Mouse (Mus musculus) midbrain, embryonic 15.5 days (tissue): Measurements from ENCODE around the gene Prpf40b. TPM values are rescaled to one million over a fixed set of nuclear protein-coding genes. Genes with fewer than 3 reads are reported as not detected.
"Not testable (repeated sequence)": the region's sequence is repeated elsewhere in the genome, so short reads cannot be mapped to it uniquely, and the experiment has no call there.

ENCODE experiments used
- ATAC-seq: fragments of 200-750 bp; cut with Nextera tagmentation; replicated peaks from 2 replicates; pipeline ENCODE4 v1.8.0; 2017; ENCODE audit warnings: moderate TSS enrichment
- H3K27ac ChIP-seq: fragments of 300-500 bp; sonication (generic); 2 replicates; pipeline ENCODE4 v1.5.1; 2015; ENCODE audit warnings: mild to moderate bottlenecking, inconsistent platforms
- H3K27me3 ChIP-seq: fragments of 300-500 bp; sonication (generic); replicated peaks from 2 replicates; pipeline ENCODE4 v1.6.1; 2015; ENCODE audit warnings: inconsistent platforms
- H3K36me3 ChIP-seq: fragments of 300-500 bp; sonication (generic); replicated peaks from 2 replicates; pipeline ENCODE4 v1.6.1; 2015; ENCODE audit warnings: inconsistent platforms
- H3K4me1 ChIP-seq: fragments of 300-500 bp; sonication (generic); 2 replicates; pipeline ENCODE4 v1.6.1; 2015; ENCODE audit warnings: inconsistent platforms
- H3K4me2 ChIP-seq: fragments of 300-500 bp; sonication (generic); 2 replicates; pipeline ENCODE4 v1.6.1; 2015; ENCODE audit warnings: inconsistent platforms, mild to moderate bottlenecking, moderate library complexity
- H3K4me3 ChIP-seq: fragments of 300-500 bp; sonication (generic); 2 replicates; pipeline ENCODE4 v1.5.1; 2015; ENCODE audit warnings: mild to moderate bottlenecking, inconsistent platforms
- H3K9ac ChIP-seq: fragments of 300-500 bp; sonication (generic); 2 replicates; pipeline ENCODE4 v1.6.1; 2015; ENCODE audit warnings: mild to moderate bottlenecking, inconsistent platforms
- H3K9me3 ChIP-seq: fragments of 300-500 bp; sonication (generic); 2 replicates; pipeline ENCODE4 v1.6.1; 2016; ENCODE audit warnings: inconsistent platforms
- WGBS: fragments of 180-500 bp; shearing (Covaris S2); methylation state at CpG from one replicate; pipeline ENCODE4 v1.1.7; 2015; ENCODE audit warnings: mixed read lengths; 5-methylcytosine and 5-hydroxymethylcytosine counted together
- polyA plus RNA-seq: library from polyadenylated mRNA; unstranded; fragments of >200 nt; fragmentation: Nextera tagmentation; extraction: Ambion mirVana; gene quantifications from 2 replicates; pipeline ENCODE4 v1.2.1, GENCODE M21; 2015

Prpf40b gene
- 129 and 132 TPM in 2 replicates for polyA plus RNA-seq

- no peaks in the 10 kb centered on the region for H3K36me3 ChIP-seq
- H3K4me1 ChIP-seq = peaks cover 24% of the 10 kb centered on the region
- peak; percentile 96 for ATAC-seq
- H3K27me3 ChIP-seq = no peaks in the 10 kb centered on the region
- peak within 1 kb of the TSS; percentile 87 for H3K27ac ChIP-seq
- WGBS = under 1% methylated on average over 62 of the region's 64 CpGs
- peak within 1 kb of the TSS; percentile 64 for H3K4me2 ChIP-seq
- no peaks in the 10 kb centered on the region for H3K9me3 ChIP-seq
- H3K9ac ChIP-seq = peak within 1 kb of the TSS; percentile 77
- H3K4me3 ChIP-seq = peak within 1 kb of the TSS; percentile 78
Observed at GRCm38 (mm10) chr15:99294813-99295374, at the start of gene Prpf40b. Prpf40b (plus strand) TSS chr15:99295087.

DNA sequence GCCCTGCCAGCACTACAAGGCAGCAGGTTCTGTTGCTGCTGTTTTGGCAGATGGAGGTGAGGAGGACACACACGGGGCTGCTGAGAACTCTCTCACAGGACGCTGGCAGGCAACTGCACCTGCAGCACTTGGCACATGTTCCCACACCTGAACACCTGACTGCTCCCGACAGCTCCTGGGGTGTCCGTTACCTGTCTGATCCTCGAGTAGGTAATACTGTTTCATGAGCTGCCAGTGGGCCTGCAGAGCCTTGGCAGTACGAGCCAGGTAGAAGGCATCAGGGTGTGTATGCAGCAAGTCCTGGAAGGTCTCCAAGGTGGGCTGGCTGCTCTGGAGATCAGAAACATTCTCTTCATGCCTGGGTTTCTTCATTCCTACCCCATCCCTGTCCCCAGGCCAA, 48.2 kb upstream of the Prpf40b start:
- not testable (repeated sequence) for H3K27me3 ChIP-seq, H3K4me3 ChIP-seq, ATAC-seq, H3K4me2 ChIP-seq, H3K9me3 ChIP-seq, H3K27ac ChIP-seq, H3K9ac ChIP-seq
- Histone ChIP-seq H3K4me1 (peaks cover 12% of the 10 kb centered on the region), H3K36me3 (peaks cover 43% of the 10 kb centered on the region)
- 91% methylated on average over 6 of the region's 6 CpGs for WGBS

DNA sequence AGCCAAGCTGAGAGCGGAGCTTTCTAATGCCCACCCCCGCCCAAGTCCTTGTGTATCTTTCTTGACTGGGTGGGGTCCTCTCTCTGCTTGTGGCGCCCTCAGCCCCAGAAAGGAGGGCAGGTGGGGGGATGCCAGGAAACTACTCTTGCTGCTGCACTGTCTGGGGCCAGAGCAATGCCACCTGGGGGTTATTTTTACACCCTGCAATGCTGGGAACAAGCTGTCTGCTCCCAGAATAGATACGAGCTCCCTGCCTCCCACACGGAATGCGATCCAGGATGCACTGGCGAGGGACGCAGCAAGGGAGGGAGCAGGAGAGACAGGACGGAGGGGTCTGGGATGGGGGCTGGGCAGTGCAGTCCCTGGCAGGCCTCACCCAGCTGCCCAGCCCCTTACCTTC, 45.9 kb upstream of the Prpf40b start:
- Histone ChIP-seq H3K27me3 (no peaks in the 10 kb centered on the region), H3K36me3 (peaks cover 33% of the 10 kb centered on the region), H3K4me3 (no peak overlapping the region), H3K4me2 (no peak overlapping the region), H3K9ac (no peak overlapping the region), H3K27ac (no peak overlapping the region), H3K4me1 (peaks cover 25% of the 10 kb centered on the region), H3K9me3 (no peaks in the 10 kb centered on the region)
- WGBS = 83% methylated on average over 9 of the region's 9 CpGs
- no peak for ATAC-seq

DNA sequence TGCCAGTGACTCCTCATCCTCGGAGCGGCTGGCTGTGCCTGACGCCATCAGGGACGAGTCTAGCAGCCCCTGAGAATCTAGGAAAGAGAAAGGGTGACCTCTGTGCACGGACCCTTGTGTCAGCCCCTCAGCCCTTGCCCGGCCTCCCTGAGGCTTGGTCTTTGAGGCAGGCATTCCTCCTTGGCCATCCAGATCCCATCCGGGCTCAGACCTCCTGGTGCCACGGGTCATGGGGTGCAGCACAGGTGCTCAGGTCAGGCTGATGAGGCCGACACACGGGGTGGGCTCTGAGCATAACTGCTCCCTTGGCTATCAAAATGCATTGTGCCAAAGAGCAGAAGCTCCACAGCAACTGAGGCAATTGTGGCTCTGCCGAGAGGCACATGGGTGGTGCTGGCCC, 44.9 kb upstream of the Prpf40b start:
- Histone ChIP-seq H3K36me3 (peaks cover 25% of the 10 kb centered on the region), H3K4me2 (no peak overlapping the region), H3K27ac (no peak overlapping the region), H3K9ac (no peak overlapping the region), H3K4me1 (peaks cover 25% of the 10 kb centered on the region), H3K9me3 (no peaks in the 10 kb centered on the region), H3K27me3 (no peaks in the 10 kb centered on the region), H3K4me3 (no peak overlapping the region)
- WGBS = 92% methylated on average over 11 of the region's 11 CpGs
- ATAC-seq = no peak

- not testable (repeated sequence) for H3K27me3 ChIP-seq, H3K9me3 ChIP-seq
- Histone ChIP-seq H3K4me2 (peak overlapping the region; percentile 79), H3K36me3 (peaks cover 20% of the 10 kb centered on the region), H3K4me1 (peaks cover 25% of the 10 kb centered on the region), H3K9ac (peak overlapping the region; percentile 56), H3K4me3 (peak overlapping the region; percentile 59), H3K27ac (0 out of 2 replicates have a peak overlapping the region, but pooled peaks have one; percentile 93)
- WGBS = 1% methylated on average over 14 of the region's 15 CpGs
- ATAC-seq = peak; percentile 43
Observed at GRCm38 (mm10) chr15:99251111-99251510, 43.8 kb upstream of the Prpf40b start.

DNA sequence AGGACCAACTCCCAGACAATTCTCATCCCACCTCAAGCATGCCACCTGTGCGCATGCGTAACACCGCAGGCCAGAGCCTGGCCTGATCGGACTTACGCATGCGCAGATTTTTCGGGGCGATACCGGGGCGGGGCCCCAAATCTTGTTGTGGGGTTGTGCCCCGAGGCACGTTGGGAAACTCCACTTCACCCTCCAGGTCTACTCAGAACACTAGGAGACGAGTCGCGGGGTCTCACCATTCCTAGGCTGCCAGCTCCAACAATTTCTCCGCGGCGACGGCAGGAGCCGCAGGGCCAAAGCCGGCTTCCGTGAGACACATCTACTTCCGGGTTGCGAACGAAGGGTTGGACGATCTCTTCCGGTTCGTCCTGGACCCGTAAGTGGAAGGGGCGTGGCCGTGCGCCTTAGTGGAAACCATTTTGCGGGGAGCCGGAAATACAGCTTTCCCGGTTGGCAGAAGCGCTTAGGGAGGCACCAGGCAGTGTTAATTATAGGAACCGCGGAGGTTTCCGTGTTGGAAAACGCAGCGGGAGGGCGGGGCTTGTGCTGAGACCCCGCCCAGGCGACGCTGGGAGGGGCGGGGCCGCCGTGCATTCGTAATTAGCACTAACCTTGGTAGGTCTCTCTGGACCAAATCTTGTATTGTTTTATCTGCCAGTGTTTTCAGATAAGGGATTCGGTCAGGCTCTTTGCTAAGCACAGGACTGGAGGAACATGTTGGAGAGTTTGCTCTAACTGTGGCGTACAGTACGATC, 43.1 kb upstream of the Prpf40b start, which contains the start of gene Mcrs1:
Mcrs1 (minus strand) TSS at position 336 of the 755 bp plus-strand sequence.
- ATAC-seq = peak; percentile 94
- H3K4me1 ChIP-seq = peaks cover 25% of the 10 kb centered on the region
- no peaks in the 10 kb centered on the region for H3K9me3 ChIP-seq
- H3K4me2 ChIP-seq = peak within 1 kb of the TSS; percentile 79
- peak within 1 kb of the TSS; percentile 65 for H3K9ac ChIP-seq
- H3K27me3 ChIP-seq = no peaks in the 10 kb centered on the region
- H3K36me3 ChIP-seq = peaks cover 13% of the 10 kb centered on the region
- WGBS = under 1% methylated on average over 52 of the region's 52 CpGs
- H3K27ac ChIP-seq = peak within 1 kb of the TSS; percentile 93
- H3K4me3 ChIP-seq = peak within 1 kb of the TSS; percentile 59

DNA sequence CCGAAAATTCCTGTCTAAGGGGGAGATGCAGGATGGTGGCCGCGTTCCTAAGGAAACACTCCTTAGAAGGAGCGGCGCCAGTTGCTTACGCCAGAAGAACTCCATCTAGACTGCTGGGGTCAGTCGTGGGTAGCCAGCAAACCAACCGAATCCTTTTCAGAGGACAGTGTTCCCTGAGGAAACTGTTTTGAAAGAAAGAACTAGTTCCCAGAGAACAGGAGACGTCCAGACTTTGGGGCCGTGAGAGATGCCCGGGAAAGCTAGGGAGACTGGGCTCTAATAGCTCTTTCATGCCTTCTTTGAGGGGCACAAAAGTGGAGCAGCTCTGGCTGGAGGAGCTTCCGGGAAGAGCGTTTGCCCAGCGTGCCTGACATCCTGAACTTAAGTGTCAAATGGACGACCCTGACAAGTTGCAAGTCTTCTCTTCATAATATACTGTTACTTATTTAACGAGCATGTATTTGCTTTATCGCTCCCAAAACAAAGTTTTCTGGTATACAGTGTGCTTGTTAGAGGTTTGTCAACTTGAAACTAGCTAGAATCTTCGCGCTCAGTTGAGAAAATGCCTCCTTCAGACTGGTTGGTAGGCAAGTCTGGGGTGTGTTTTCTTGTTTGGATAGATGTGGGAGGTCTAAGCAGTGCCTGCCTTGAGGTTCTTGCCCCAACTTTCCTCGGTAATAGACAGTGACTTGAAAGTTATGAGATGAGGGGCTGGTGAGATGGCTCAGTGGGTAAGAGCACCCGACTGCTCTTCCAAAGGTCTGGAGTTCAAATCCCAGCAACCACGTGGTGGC, 42.3 kb upstream of the Prpf40b start:
- Histone ChIP-seq H3K27ac (peak overlapping the region; percentile 93), H3K4me3 (peak overlapping the region; percentile 59), H3K4me1 (peaks cover 25% of the 10 kb centered on the region), H3K4me2 (peak overlapping the region; percentile 79), H3K36me3 (0 out of 2 replicates have a peak, but pooled peaks cover 5% of the 10 kb centered on the region), H3K9me3 (no peaks in the 10 kb centered on the region), H3K27me3 (0 out of 2 replicates have a peak, but pooled peaks cover under 1% of the 10 kb centered on the region), H3K9ac (peak overlapping the region; percentile 65)
- WGBS = 4% methylated on average over 22 of the region's 22 CpGs
- ATAC-seq = peak; percentile 64

DNA sequence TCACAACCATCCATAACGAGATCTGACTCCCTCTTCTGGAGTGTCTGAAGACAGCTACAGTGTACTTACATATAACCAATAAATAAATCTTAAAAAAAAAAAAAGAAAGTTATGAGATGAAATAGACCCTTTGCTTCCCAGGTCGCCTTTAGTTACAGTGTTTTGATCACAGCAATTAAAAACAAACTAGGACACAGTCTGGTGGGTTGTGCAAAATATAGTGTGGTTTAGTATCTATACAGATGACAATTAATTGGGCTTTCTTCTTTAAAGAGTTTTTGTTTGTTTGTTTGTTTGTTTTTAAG, 41.8 kb upstream of the Prpf40b start:
- peak overlapping the region; percentile 59; the same call in 1 of the 2 replicates for H3K4me3 ChIP-seq
- H3K4me2 ChIP-seq = peak overlapping the region; percentile 79
- not testable (repeated sequence) for H3K36me3 ChIP-seq, H3K27me3 ChIP-seq, H3K9ac ChIP-seq, ATAC-seq, H3K27ac ChIP-seq, H3K9me3 ChIP-seq
- 50% methylated on average over 2 of the region's 2 CpGs for WGBS
- peaks cover 25% of the 10 kb centered on the region for H3K4me1 ChIP-seq

DNA sequence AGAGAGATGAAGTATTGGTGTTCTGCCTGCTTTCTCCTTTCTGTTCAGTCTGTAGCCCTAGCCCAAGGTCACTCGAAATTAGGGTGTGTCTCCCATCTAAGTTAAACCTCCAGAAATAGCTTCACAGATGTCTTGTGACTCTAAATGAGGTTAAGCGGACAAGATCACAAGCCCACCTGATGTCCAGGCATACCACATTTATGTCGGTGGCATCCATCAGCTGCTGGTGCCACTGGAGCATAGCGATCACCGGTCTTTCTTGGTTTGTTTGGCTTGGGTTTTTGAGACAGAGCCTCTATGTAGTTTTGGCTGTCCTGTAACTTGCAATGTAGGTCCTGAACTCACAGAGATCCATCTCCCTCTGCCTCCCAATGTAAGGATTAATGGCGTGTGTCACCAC, 41.1 kb upstream of the Prpf40b start:
- no peak for ATAC-seq
- Histone ChIP-seq H3K27ac (no peak overlapping the region), H3K9ac (no peak overlapping the region), H3K9me3 (no peaks in the 10 kb centered on the region), H3K4me1 (peaks cover 25% of the 10 kb centered on the region), H3K27me3 (0 out of 2 replicates have a peak, but pooled peaks cover 2% of the 10 kb centered on the region), H3K4me2 (no peak overlapping the region), H3K4me3 (no peak overlapping the region), H3K36me3 (no peaks in the 10 kb centered on the region)
- WGBS = 95% methylated on average over 6 of the region's 6 CpGs

DNA sequence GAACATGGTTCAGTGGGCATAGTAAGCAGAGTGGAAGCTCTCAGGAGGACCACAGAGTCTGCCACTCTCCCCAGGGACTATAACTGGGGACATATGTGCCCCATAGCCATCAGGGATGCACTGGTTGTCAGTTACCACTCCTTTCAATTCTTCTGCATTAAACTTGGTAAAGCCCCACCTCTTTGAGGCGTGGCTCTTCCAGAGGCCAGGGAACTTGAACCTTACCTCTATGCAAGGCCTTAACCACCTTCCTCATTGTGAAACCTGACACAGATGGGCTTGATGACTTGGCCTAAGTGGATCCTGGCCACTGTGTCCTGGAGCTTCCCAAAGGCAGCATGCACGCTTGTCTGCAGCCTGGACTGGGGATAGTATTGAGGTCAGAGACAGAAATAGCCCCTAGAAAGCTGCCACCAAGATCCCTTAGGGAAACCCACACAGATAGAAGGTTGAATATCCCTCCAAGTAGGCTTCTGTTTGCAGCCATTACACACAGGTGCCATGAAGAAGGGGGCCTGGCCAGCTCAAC, 40.3 kb upstream of the Prpf40b start:
- no peaks in the 10 kb centered on the region for H3K36me3 ChIP-seq
- WGBS = 90% methylated on average over 2 of the region's 2 CpGs
- H3K27ac ChIP-seq = no peak overlapping the region
- 0 out of 2 replicates have a peak, but pooled peaks cover 2% of the 10 kb centered on the region for H3K27me3 ChIP-seq
- H3K9me3 ChIP-seq = no peaks in the 10 kb centered on the region
- no peak overlapping the region for H3K9ac ChIP-seq
- ATAC-seq = no peak
- H3K4me2 ChIP-seq = no peak overlapping the region
- H3K4me3 ChIP-seq = no peak overlapping the region
- H3K4me1 ChIP-seq = peaks cover 29% of the 10 kb centered on the region

- no peak for ATAC-seq
- H3K9ac ChIP-seq = no peak overlapping the region
- no peak overlapping the region for H3K4me2 ChIP-seq
- WGBS = 90% methylated on average over 6 of the region's 6 CpGs
- H3K27ac ChIP-seq = no peak overlapping the region
- no peaks in the 10 kb centered on the region for H3K9me3 ChIP-seq
- peaks cover 30% of the 10 kb centered on the region for H3K4me1 ChIP-seq
- no peak overlapping the region for H3K4me3 ChIP-seq
- H3K27me3 ChIP-seq = 0 out of 2 replicates have a peak, but pooled peaks cover 2% of the 10 kb centered on the region
- H3K36me3 ChIP-seq = no peaks in the 10 kb centered on the region
Observed at GRCm38 (mm10) chr15:99255241-99255749, 39.6 kb upstream of the Prpf40b start.
